Mouse (Mus musculus): ENCODE data around the gene Mfsd14a. TPM values are rescaled to one million over a fixed set of nuclear protein-coding genes. Genes with fewer than 3 reads are reported as not detected.

Mfsd14a gene
- polyA plus RNA-seq, 2 experiments = 43.3 to 80.5 TPM

GRCm38 (mm10) chr3:116601781-116602180, 60.7 kb downstream of the Mfsd14a start:
- DNase-seq (ENCODE audit: low spot score) (no peak), ATAC-seq (ENCODE audit: low FRiP score, low read depth) (no peak)
- Histone ChIP-seq H3K9me3 (ENCODE audit: control insufficient read depth, low read length) (no peaks in the 10 kb centered on the region), H3K36me3 (ENCODE audit: control insufficient read depth, insufficient read depth, low read length) (peaks cover 9% of the 10 kb centered on the region; the same call in 1 of the 2 replicates), H3K27ac (replicated peaks; ENCODE audit: low read depth, low read length) (no peak overlapping the region), H3K9ac (ENCODE audit: low read depth, low read length, severe bottlenecking) (no peak overlapping the region), H3K4me1 (ENCODE audit: control insufficient read depth, insufficient read depth, low read length) (no peaks in the 10 kb centered on the region), H3K27me3 (ENCODE audit: control insufficient read depth, insufficient read depth, low read length) (no peaks in the 10 kb centered on the region), H3K4me3 (replicated peaks; ENCODE audit: low read length) (no peak overlapping the region), H3K4me2 (replicated peaks; ENCODE audit: low read depth, low read length, severe bottlenecking) (no peak overlapping the region)
- no peak for TF ChIP-seq POLR2A (IDR thresholded peaks at IDR 0.05; ENCODE audit: borderline replicate concordance, extremely low read depth, insufficient read depth, insufficient read length)
- WGBS = 93% methylated on average over 5 of the region's 5 CpGs

- 91% methylated on average over 5 of the region's 5 CpGs for WGBS
- no peak for DNase-seq (ENCODE audit: low spot score)
- no peak for ATAC-seq (ENCODE audit: low FRiP score, low read depth)
- no peak for TF ChIP-seq POLR2A (IDR thresholded peaks at IDR 0.05; ENCODE audit: borderline replicate concordance, extremely low read depth, insufficient read depth, insufficient read length)
- no peaks in the 10 kb centered on the region for H3K4me1 ChIP-seq (ENCODE audit: control insufficient read depth, insufficient read depth, low read length)
- peaks cover 7% of the 10 kb centered on the region; the same call in 1 of the 2 replicates for H3K36me3 ChIP-seq (ENCODE audit: control insufficient read depth, insufficient read depth, low read length)
- no peak overlapping the region for H3K9ac ChIP-seq (ENCODE audit: low read depth, low read length, severe bottlenecking)
- H3K27me3 ChIP-seq (ENCODE audit: control insufficient read depth, insufficient read depth, low read length) = no peaks in the 10 kb centered on the region
- no peaks in the 10 kb centered on the region for H3K9me3 ChIP-seq (ENCODE audit: control insufficient read depth, low read length)
- H3K4me3 ChIP-seq (replicated peaks; ENCODE audit: low read length) = no peak overlapping the region
- H3K4me2 ChIP-seq (replicated peaks; ENCODE audit: low read depth, low read length, severe bottlenecking) = no peak overlapping the region
- no peak overlapping the region for H3K27ac ChIP-seq (replicated peaks; ENCODE audit: low read depth, low read length)
These were observed 61.5 kb downstream of the Mfsd14a start for GRCm38 (mm10) chr3:116601005-116601404.

- 0 out of 2 replicates have a peak, but pooled peaks cover 2% of the 10 kb centered on the region for H3K4me1 ChIP-seq (ENCODE audit: control insufficient read depth, insufficient read depth, low read length)
- TF ChIP-seq POLR2A (IDR thresholded peaks at IDR 0.05; ENCODE audit: borderline replicate concordance, extremely low read depth, insufficient read depth, insufficient read length) = no peak
- H3K9ac ChIP-seq (ENCODE audit: low read depth, low read length, severe bottlenecking) = no peak overlapping the region
- peaks cover 3% of the 10 kb centered on the region; the same call in 1 of the 2 replicates for H3K36me3 ChIP-seq (ENCODE audit: control insufficient read depth, insufficient read depth, low read length)
- no peaks in the 10 kb centered on the region for H3K9me3 ChIP-seq (ENCODE audit: control insufficient read depth, low read length)
- H3K27ac ChIP-seq (replicated peaks; ENCODE audit: low read depth, low read length) = no peak overlapping the region
- no peak overlapping the region for H3K4me2 ChIP-seq (replicated peaks; ENCODE audit: low read depth, low read length, severe bottlenecking)
- no peaks in the 10 kb centered on the region for H3K27me3 ChIP-seq (ENCODE audit: control insufficient read depth, insufficient read depth, low read length)
- 84% methylated on average over 2 of the region's 2 CpGs for WGBS
- ATAC-seq (ENCODE audit: low FRiP score, low read depth) (no peak), DNase-seq (ENCODE audit: low spot score) (no peak)
- no peak overlapping the region for H3K4me3 ChIP-seq (replicated peaks; ENCODE audit: low read length)
These were observed 62.8 kb downstream of the Mfsd14a start for GRCm38 (mm10) chr3:116599705-116600104.

- Histone ChIP-seq H3K9me3 (ENCODE audit: control insufficient read depth, low read length) (no peaks in the 10 kb centered on the region), H3K4me2 (replicated peaks; ENCODE audit: low read depth, low read length, severe bottlenecking) (peak overlapping the region; percentile 82), H3K27me3 (ENCODE audit: control insufficient read depth, insufficient read depth, low read length) (no peaks in the 10 kb centered on the region), H3K4me3 (replicated peaks; ENCODE audit: low read length) (peak overlapping the region; percentile 66), H3K9ac (ENCODE audit: low read depth, low read length, severe bottlenecking) (peak overlapping the region; percentile 65), H3K36me3 (ENCODE audit: control insufficient read depth, insufficient read depth, low read length) (peaks cover 13% of the 10 kb centered on the region), H3K4me1 (ENCODE audit: control insufficient read depth, insufficient read depth, low read length) (0 out of 2 replicates have a peak, but pooled peaks cover 2% of the 10 kb centered on the region), H3K27ac (replicated peaks; ENCODE audit: low read depth, low read length) (no peak overlapping the region)
- no peak for TF ChIP-seq POLR2A (IDR thresholded peaks at IDR 0.05; ENCODE audit: borderline replicate concordance, extremely low read depth, insufficient read depth, insufficient read length)
- ATAC-seq (ENCODE audit: low FRiP score, low read depth) (no peak), DNase-seq (ENCODE audit: low spot score) (no peak)
- 7% methylated on average over 10 of the region's 10 CpGs for WGBS
These were observed 66.9 kb downstream of the Mfsd14a start for GRCm38 (mm10) chr3:116595603-116595991.

GRCm38 (mm10) chr3:116594728-116595602, 67.5 kb downstream of the Mfsd14a start, which contains the start of gene Sass6:
TSS of gene Sass6 (plus strand) at chr3:116594982.
- peak; percentile 98 for ATAC-seq (ENCODE audit: low FRiP score, low read depth)

More at GRCm38 (mm10) chr3:116594728-116595602, 67.5 kb downstream of the Mfsd14a start, which contains the start of gene Sass6:
- Histone ChIP-seq H3K4me1 (ENCODE audit: control insufficient read depth, insufficient read depth, low read length) (0 out of 2 replicates have a peak, but pooled peaks cover 2% of the 10 kb centered on the region), H3K9me3 (ENCODE audit: control insufficient read depth, low read length) (no peaks in the 10 kb centered on the region), H3K27me3 (ENCODE audit: control insufficient read depth, insufficient read depth, low read length) (no peaks in the 10 kb centered on the region), H3K27ac (replicated peaks; ENCODE audit: low read depth, low read length) (peak within 1 kb of the TSS; percentile 79), H3K4me2 (replicated peaks; ENCODE audit: low read depth, low read length, severe bottlenecking) (peak within 1 kb of the TSS; percentile 82), H3K36me3 (ENCODE audit: control insufficient read depth, insufficient read depth, low read length) (peaks cover 19% of the 10 kb centered on the region), H3K4me3 (replicated peaks; ENCODE audit: low read length) (peak within 1 kb of the TSS; percentile 66), H3K9ac (ENCODE audit: low read depth, low read length, severe bottlenecking) (peak within 1 kb of the TSS; percentile 65)
- TF ChIP-seq POLR2A (IDR thresholded peaks at IDR 0.05; ENCODE audit: borderline replicate concordance, extremely low read depth, insufficient read depth, insufficient read length) = no peak
- DNase-seq (ENCODE audit: low spot score) = peak; percentile 100
- WGBS = 0% methylated on average over 65 of the region's 65 CpGs
